31 mouse cellular contexts compared by ENCODE assay signal in the genomic region with DNA sequence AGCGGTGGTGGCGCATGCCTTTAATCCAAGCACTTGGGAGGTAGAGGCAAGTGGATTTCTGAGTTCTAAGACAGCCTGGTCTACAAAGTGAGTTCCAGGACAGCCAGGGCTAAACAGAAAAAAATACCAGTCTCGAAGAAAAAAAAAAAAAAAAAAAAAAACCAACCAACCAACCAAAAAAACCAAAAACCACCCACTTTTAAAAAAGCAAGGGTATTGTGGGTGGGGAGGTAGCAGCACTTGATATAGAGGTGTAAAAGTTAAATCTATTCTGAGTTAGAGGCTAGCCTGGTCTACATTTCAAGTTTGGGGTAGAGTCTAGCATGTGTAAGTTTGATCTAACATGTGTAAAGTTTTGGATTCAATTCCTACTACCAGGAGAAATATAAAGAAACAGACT.
"Had no signal": no experiment of that assay in that cellular context is flagged by ENCODE, and none has a peak within 500 bp of the region (broad histone marks: within the 10 kb centered on the region; RNA-seq: fewer than 3 reads in every experiment).

No protein-coding gene starts in this region.

- DNase-seq: left cerebral cortex, postnatal 4 days; liver; liver, embryonic 13.5 days; liver, postnatal 0 days; lung, adult 18-20 months; lung, adult 2 months; lung, embryonic 14.5 days; lung, postnatal 10 days; lung, postnatal 14 days; lung, postnatal 36 days; lung, postnatal 4 days; midbrain, embryonic 14.5 days had no signal

- H3K4me2 ChIP-seq: limb, embryonic 12.5 days; limb, embryonic 13.5 days; limb, embryonic 15.5 days; liver, embryonic 11.5 days; liver, embryonic 12.5 days; liver, embryonic 13.5 days; liver, embryonic 15.5 days; lung, embryonic 14.5 days; lung, embryonic 15.5 days; midbrain, embryonic 11.5 days; midbrain, embryonic 12.5 days; midbrain, embryonic 13.5 days; midbrain, embryonic 15.5 days had no signal

- H3K27me3 ChIP-seq: limb, embryonic 12.5 days; limb, embryonic 13.5 days; limb, embryonic 15.5 days; liver, embryonic 12.5 days; liver, embryonic 13.5 days; liver, embryonic 15.5 days; lung, embryonic 15.5 days; megakaryocyte, embryonic 14.5 days; midbrain, embryonic 12.5 days; midbrain, embryonic 13.5 days; midbrain, embryonic 15.5 days had no signal

- H3K27ac ChIP-seq: limb, embryonic 10.5 days; limb, embryonic 12.5 days; limb, embryonic 13.5 days; limb, embryonic 15.5 days; liver, embryonic 12.5 days; liver, embryonic 13.5 days; liver, embryonic 14.5 days; liver, embryonic 15.5 days; lung, embryonic 15.5 days; macrophage; midbrain, embryonic 10.5 days; midbrain, embryonic 12.5 days; midbrain, embryonic 13.5 days; midbrain, embryonic 15.5 days had no signal

- H3K4me3 ChIP-seq: limb, embryonic 10.5 days; limb, embryonic 12.5 days; limb, embryonic 13.5 days; limb, embryonic 15.5 days; liver, embryonic 12.5 days; liver, embryonic 13.5 days; liver, embryonic 15.5 days; lung, embryonic 15.5 days; megakaryocyte, embryonic 14.5 days; midbrain, embryonic 10.5 days; midbrain, embryonic 12.5 days; midbrain, embryonic 13.5 days; midbrain, embryonic 15.5 days; myocyte had no signal

- H3K9me3 ChIP-seq: limb, embryonic 10.5 days; limb, embryonic 12.5 days; limb, embryonic 13.5 days; limb, embryonic 15.5 days; liver, embryonic 12.5 days; liver, embryonic 13.5 days; liver, embryonic 15.5 days; lung, embryonic 15.5 days; megakaryocyte, embryonic 14.5 days; midbrain, embryonic 10.5 days; midbrain, embryonic 12.5 days; midbrain, embryonic 13.5 days; midbrain, embryonic 15.5 days had no signal

- H3K9ac ChIP-seq: limb, embryonic 13.5 days; limb, embryonic 15.5 days; liver, embryonic 12.5 days; liver, embryonic 14.5 days; liver, embryonic 15.5 days; liver, postnatal 0 days; lung, embryonic 14.5 days; lung, embryonic 15.5 days; midbrain, embryonic 12.5 days; midbrain, embryonic 13.5 days; midbrain, embryonic 15.5 days had no signal

- ATAC-seq: liver, embryonic 12.5 days; liver, postnatal 0 days; lung, postnatal 0 days; midbrain, embryonic 13.5 days; midbrain, embryonic 15.5 days; midbrain, embryonic 16.5 days had no signal
